Mouse (Mus musculus): ENCODE results near the gene Ntng2. TPM values are rescaled to one million over a fixed set of nuclear protein-coding genes. Genes with fewer than 3 reads are reported as not detected.

Ntng2 gene
- polyA plus RNA-seq, 1 experiment from 2014 or later = 5.5 TPM

DNA sequence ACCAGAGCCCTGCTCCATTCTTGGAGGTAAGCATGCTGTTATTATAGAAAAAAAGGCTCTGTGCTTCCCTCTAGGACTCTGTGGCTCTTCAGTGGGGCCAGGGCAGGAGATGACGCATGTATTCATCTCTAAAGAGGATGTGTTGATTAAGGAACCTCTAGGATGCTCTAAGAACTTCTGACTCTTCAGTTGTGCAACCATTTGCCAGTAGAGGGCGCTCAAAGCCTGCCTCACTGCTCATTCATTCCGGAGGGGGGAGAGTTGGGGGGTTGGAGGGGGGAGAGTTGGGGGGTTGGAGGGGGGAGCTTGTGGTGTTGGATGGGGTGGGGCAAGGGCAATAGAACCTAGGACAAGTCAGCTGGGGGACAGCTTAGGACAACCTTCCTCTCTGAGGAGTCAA is 52.9 kb downstream of the Ntng2 start:
- ATAC-seq (ENCODE audit: low FRiP score, low read depth) = no peak
- Histone ChIP-seq H3K9ac (no peak overlapping the region), H3K9me3 (no peaks in the 10 kb centered on the region), H3K27me3 (peaks cover 2% of the 10 kb centered on the region; the same call in 1 of the 2 replicates), H3K4me2 (no peak overlapping the region), H3K36me3 (no peaks in the 10 kb centered on the region), H3K4me1 (replicated peaks) (peaks cover 8% of the 10 kb centered on the region; the same call in 1 of the 2 replicates), H3K4me3 (no peak overlapping the region), H3K27ac (replicated peaks) (no peak overlapping the region)
- 6% methylated on average over 3 of the region's 3 CpGs for WGBS

DNA sequence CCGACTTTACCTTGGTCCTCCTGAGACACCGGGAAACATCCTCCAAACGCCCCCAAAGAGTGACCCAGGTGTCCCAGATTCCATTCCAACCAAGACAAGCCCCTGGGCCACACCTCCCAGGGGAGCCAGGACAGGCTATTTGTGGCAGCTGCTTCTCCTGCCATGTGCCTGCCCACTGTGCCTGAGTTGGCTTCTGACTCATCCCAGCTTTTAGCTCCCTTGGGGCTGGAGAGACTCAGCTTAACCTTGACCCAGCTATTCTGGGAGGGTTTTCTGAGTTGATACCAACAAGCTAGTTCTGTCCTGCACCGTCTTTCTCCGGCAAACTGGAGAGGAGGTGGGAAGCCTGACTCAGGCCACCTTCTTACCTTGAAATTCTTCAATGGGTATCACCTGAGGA is 54.4 kb downstream of the Ntng2 start:
- H3K36me3 ChIP-seq = no peaks in the 10 kb centered on the region
- WGBS = 83% methylated on average over 5 of the region's 5 CpGs
- no peak for ATAC-seq (ENCODE audit: low FRiP score, low read depth)
- H3K4me1 ChIP-seq (replicated peaks) = peaks cover 21% of the 10 kb centered on the region
- peaks cover 2% of the 10 kb centered on the region; the same call in 1 of the 2 replicates for H3K27me3 ChIP-seq
- H3K4me2 ChIP-seq = no peak overlapping the region
- H3K9me3 ChIP-seq = no peaks in the 10 kb centered on the region
- H3K9ac ChIP-seq = no peak overlapping the region
- no peak overlapping the region for H3K4me3 ChIP-seq
- H3K27ac ChIP-seq (replicated peaks) = no peak overlapping the region

DNA sequence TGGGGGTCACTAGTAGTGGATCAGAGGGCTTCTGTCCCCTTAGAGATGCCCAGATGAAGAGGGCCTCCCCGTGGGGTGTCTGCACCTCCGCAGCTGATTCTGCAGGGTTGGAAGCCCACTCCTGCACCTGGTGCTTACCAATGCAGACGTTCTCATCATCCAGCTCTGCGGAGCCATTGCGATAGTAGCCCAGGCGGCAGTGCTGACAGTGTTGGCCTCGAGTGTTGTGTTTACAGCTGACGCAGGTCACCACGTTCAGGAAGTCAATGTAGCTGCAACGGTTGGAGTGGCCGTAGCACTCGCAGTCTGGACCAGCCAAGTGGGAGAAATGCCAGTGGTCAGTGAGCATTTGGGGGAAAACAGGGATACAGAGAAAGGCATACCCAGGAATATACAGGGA is 56.0 kb downstream of the Ntng2 start:
- no peaks in the 10 kb centered on the region for H3K9me3 ChIP-seq
- no peak overlapping the region for H3K9ac ChIP-seq
- no peak overlapping the region for H3K27ac ChIP-seq (replicated peaks)
- WGBS = 70% methylated on average over 12 of the region's 12 CpGs
- no peaks in the 10 kb centered on the region for H3K36me3 ChIP-seq
- H3K27me3 ChIP-seq = peaks cover 2% of the 10 kb centered on the region; the same call in 1 of the 2 replicates
- no peak overlapping the region for H3K4me2 ChIP-seq
- H3K4me1 ChIP-seq (replicated peaks) = peaks cover 23% of the 10 kb centered on the region
- H3K4me3 ChIP-seq = no peak overlapping the region
- no peak for ATAC-seq (ENCODE audit: low FRiP score, low read depth)

DNA sequence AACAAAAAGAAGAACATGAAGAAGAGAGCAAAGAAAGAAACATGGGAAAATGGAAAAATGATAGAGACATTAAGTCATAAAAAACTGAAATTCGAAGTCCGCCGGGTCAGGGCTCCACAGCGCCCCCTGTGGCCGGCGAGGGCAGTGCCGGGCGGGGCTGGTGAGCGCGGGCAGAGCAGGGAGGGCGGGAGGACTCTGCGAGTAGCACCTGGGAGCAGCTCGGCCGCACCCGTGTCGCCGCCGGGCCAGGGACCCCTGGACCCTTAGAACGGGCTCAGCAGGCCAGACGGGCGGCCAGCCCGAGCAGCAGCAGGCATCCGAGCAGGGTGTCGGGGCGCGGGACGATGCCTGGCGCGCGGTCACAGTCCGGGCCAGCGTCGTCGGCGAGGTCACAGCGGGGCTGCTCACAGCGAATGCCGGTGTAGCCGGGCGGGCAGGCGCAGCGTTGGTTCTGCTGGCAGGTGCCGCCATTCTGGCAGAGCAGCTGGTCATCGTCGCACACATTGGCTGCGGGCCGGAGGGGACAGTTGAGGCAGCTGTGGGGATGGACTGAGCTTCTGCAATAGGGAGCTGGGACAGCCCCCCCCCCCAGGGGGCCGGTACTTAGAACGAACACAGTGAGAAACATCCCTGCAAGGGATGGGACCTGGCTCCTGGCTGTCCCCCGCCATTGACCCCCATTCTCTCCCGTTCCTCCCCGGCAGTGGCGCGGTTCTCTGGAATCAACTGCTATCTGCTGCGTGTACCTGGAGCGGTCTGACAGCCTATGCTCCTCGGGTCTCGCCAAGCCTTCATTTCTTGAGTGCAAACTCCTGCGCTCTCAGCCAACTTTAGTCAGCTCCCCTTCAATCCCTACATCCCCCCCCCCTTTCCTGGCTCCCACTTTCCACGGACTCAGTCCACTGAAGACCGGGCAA is 58.0 kb downstream of the Ntng2 start:
- Histone ChIP-seq H3K27me3 (peaks cover 2% of the 10 kb centered on the region; the same call in 1 of the 2 replicates), H3K9ac (peak overlapping the region; percentile 41), H3K4me3 (peak overlapping the region; percentile 45), H3K27ac (replicated peaks) (no peak overlapping the region), H3K4me1 (replicated peaks) (peaks cover 30% of the 10 kb centered on the region), H3K4me2 (peak overlapping the region; percentile 86), H3K36me3 (no peaks in the 10 kb centered on the region), H3K9me3 (no peaks in the 10 kb centered on the region)
- ATAC-seq (ENCODE audit: low FRiP score, low read depth) = peak; percentile 54
- 2% methylated on average over 47 of the region's 61 CpGs for WGBS

DNA sequence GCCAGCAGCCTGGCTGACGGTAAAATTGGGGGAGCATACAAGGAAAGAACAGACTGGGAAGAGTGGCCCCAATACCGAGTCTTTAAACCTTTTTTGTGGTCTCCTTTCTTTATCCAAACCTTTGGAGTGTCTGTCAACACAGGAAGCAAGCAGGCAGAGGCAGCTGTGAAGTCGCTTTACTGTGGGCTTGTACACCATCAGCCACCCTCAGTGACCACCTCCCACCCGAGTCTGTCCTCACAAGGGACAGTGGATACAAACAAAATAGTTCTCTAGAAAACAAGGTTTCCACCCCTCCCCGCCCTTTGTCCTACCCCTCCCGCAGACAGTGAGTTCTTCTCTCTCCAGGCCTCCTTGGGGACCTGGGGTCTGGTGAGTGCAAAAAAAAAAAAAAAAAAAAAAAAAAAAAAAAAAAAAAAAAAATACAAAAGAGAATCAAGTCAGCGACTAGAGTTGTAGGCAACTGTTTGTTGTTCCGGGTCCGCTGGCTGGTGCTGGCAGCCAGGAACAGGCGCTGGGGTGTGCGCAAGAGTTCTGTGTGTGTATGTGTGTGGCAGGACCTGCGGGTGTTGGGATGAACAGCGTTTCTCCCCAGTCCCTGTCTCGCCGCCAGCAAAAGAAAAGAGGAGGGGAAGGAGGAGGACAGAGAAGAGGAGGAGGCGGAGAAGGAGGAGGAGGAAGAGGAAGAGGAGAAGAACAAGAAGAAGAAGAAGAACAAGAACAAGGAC is 58.8 kb downstream of the Ntng2 start:
- Histone ChIP-seq H3K9me3 (no peaks in the 10 kb centered on the region), H3K4me3 (peak overlapping the region; percentile 45), H3K9ac (no peak overlapping the region), H3K27me3 (peaks cover 2% of the 10 kb centered on the region; the same call in 1 of the 2 replicates), H3K36me3 (no peaks in the 10 kb centered on the region), H3K4me2 (peak overlapping the region; percentile 86), H3K27ac (replicated peaks) (no peak overlapping the region), H3K4me1 (replicated peaks) (peaks cover 30% of the 10 kb centered on the region)
- ATAC-seq (ENCODE audit: low FRiP score, low read depth) = no peak
- 12% methylated on average over 16 of the region's 16 CpGs for WGBS

- no peak overlapping the region for H3K27ac ChIP-seq (replicated peaks)
- H3K4me3 ChIP-seq = no peak overlapping the region
- no peak for ATAC-seq (ENCODE audit: low FRiP score, low read depth)
- WGBS = 86% methylated on average over 8 of the region's 8 CpGs
- H3K27me3 ChIP-seq = no peaks in the 10 kb centered on the region; the same call in 1 of the 2 replicates
- H3K4me2 ChIP-seq = no peak overlapping the region
- H3K36me3 ChIP-seq = no peaks in the 10 kb centered on the region
- H3K9me3 ChIP-seq = no peaks in the 10 kb centered on the region
- H3K9ac ChIP-seq = no peak overlapping the region
- peaks cover 30% of the 10 kb centered on the region for H3K4me1 ChIP-seq (replicated peaks)
These were observed 60.1 kb downstream of the Ntng2 start for GRCm38 (mm10) chr2:29192629-29193278.

- ATAC-seq (ENCODE audit: low FRiP score, low read depth) = no peak; the same call in 1 of the 2 replicates
- Histone ChIP-seq H3K9me3 (no peaks in the 10 kb centered on the region), H3K27ac (replicated peaks) (no peak overlapping the region), H3K4me3 (no peak overlapping the region), H3K36me3 (no peaks in the 10 kb centered on the region), H3K4me2 (no peak overlapping the region), H3K9ac (no peak overlapping the region), H3K4me1 (replicated peaks) (peaks cover 30% of the 10 kb centered on the region), H3K27me3 (no peaks in the 10 kb centered on the region)
- 59% methylated on average over 10 of the region's 10 CpGs for WGBS
These were observed 61.3 kb downstream of the Ntng2 start for GRCm38 (mm10) chr2:29191216-29192215.

GRCm38 (mm10) chr2:29190392-29190791 is 62.4 kb downstream of the Ntng2 start:
- no peak for ATAC-seq (ENCODE audit: low FRiP score, low read depth)
- 81% methylated on average over 7 of the region's 7 CpGs for WGBS
- no peak overlapping the region for H3K27ac ChIP-seq (replicated peaks)

DNA sequence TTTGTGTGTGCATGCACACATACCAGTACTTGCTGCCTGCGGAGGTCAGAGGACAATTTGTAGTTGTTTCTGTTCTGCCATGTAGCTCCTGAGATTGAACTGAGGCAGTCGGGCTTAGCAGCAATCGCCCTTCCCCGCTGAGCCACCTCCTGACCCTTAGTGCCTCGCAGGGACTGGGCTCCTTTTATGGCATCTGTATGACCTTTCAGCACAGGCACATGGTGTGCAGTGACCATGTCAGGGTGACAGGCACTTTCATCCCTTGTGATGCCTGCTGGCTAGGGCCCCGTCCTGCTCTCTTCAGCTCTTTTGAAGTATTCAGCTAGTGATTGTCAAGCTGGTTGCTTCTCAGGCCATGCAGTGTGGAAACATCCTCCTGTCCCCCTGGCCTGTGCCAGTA is 66.6 kb downstream of the Ntng2 start:
- WGBS = 33% methylated on average over 6 of the region's 6 CpGs
- no peak overlapping the region for H3K4me2 ChIP-seq
- H3K4me1 ChIP-seq (replicated peaks) = peaks cover under 1% of the 10 kb centered on the region; the same call in 1 of the 2 replicates
- no peaks in the 10 kb centered on the region for H3K27me3 ChIP-seq
- H3K4me3 ChIP-seq = no peak overlapping the region
- H3K36me3 ChIP-seq = peaks cover 7% of the 10 kb centered on the region; the same call in 1 of the 2 replicates
- H3K27ac ChIP-seq (replicated peaks) = no peak overlapping the region
- H3K9ac ChIP-seq = no peak overlapping the region
- H3K9me3 ChIP-seq = no peaks in the 10 kb centered on the region
- no peak for ATAC-seq (ENCODE audit: low FRiP score, low read depth)

More at GRCm38 (mm10) chr2:29190392-29190791, 62.4 kb downstream of the Ntng2 start:
- H3K4me3 ChIP-seq = no peak overlapping the region
- no peak overlapping the region for H3K9ac ChIP-seq
- H3K27me3 ChIP-seq = no peaks in the 10 kb centered on the region
- H3K4me2 ChIP-seq = no peak overlapping the region
- no peaks in the 10 kb centered on the region for H3K36me3 ChIP-seq
- H3K9me3 ChIP-seq = no peaks in the 10 kb centered on the region
- H3K4me1 ChIP-seq (replicated peaks) = peaks cover 26% of the 10 kb centered on the region

DNA sequence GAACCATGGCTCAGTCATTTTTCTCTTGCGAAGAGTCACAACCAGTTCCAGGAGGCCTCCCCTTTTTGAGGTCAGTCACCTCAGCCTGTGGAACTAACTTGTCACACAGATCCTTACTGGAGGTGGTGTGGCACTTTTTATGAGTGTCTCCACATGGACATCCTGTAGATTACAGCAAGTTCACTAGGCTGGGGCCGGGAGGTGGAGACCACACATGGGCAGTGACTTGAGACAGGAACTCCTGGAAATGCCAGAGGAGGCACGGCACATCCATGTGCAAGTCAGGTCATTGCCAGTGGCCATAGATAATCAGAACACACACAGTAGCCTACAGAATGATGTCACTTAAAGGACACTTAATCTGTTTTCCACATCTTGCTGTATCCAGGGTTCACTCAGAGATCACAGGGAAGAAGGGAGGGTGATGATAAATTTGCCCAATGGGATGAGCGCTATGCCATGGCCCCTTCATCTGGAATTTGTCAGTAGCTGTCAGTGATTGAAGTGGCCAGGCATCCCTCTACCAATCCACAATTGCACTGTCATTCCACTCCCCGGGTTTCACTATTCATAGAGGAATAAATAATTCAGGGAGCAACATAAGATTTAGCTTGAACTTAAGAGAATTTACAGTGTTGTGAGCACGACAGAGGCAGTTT is 69.4 kb downstream of the Ntng2 start:
- no peak overlapping the region for H3K9ac ChIP-seq
- H3K9me3 ChIP-seq = no peaks in the 10 kb centered on the region
- no peaks in the 10 kb centered on the region for H3K27me3 ChIP-seq
- no peak overlapping the region for H3K27ac ChIP-seq (replicated peaks)
- no peak overlapping the region for H3K4me3 ChIP-seq
- 78% methylated on average over 6 of the region's 6 CpGs for WGBS
- peaks cover 30% of the 10 kb centered on the region for H3K36me3 ChIP-seq
- H3K4me1 ChIP-seq (replicated peaks) = no peaks in the 10 kb centered on the region
- H3K4me2 ChIP-seq = no peak overlapping the region
- no peak for ATAC-seq (ENCODE audit: low FRiP score, low read depth)

All from hindbrain, embryonic 15.5 days (tissue).